Mouse (Mus musculus) embryonic fibroblast, embryonic 13.5 days (primary cell): ENCODE data around the gene Bcl2l10.

Experiments used
- CTCF ChIP-seq: IDR thresholded peaks from 2 replicates; pipeline ENCODE4 v1.5.1; 2011; ENCODE audit warnings: mild to moderate bottlenecking, control low read depth, low read length, moderate library complexity, borderline replicate concordance; ENCODE audit not compliant: insufficient read depth
- POLR2A ChIP-seq: IDR thresholded peaks from 2 replicates; pipeline ENCODE4 v1.6.1; 2011; ENCODE audit warnings: low read depth, mild to moderate bottlenecking, control low read depth, low read length, moderate library complexity

GRCm38 (mm10) chr9:75322099-75322885 is 25.3 kb upstream of the Bcl2l10 start:
- TF ChIP-seq CTCF (no peak), POLR2A (no peak)
